18 mouse cellular contexts compared by ENCODE assay signal in the genomic region with DNA sequence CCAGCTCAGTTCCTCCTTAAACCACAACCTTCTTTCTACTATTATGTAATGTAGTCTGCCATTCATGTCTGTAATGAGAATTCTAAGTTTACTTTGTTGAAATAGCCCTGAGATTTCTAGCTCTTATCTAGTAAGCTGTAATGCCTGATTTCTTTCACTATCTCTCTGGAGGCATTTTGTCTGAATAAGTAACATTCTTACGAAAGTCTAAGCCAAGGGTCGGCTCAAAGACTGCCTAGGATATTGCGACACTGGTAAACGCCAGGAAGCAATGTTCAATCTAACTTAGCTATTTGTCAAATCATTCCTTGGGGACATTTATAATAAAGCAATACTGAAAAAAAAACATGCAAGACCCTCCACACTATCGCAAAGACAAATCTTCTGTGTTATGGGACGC. TPM values are rescaled to one million over a fixed set of nuclear protein-coding genes. Genes with fewer than 3 reads are reported as not detected.
A peak's percentile ranks its signal among the peaks of the same experiment; 100 is the strongest.
DNase-seq lines count a peak whose midpoint lies in the region; ATAC-seq and TF ChIP-seq lines count a peak whose summit lies in the region.
"Had no signal": no experiment of that assay in that cellular context is flagged by ENCODE, and none has a peak within 500 bp of the region (broad histone marks: within the 10 kb centered on the region; RNA-seq: fewer than 3 reads in every experiment).

No protein-coding gene starts in this region.

- H3K9ac ChIP-seq in liver, adult 2 months (ENCODE audit: low read depth, low read length): no peak overlapping the region
- no peak overlapping the region for H3K9ac ChIP-seq in liver, embryonic 12.5 days
- H3K9ac ChIP-seq: embryonic facial prominence, embryonic 12.5 days; forebrain, embryonic 13.5 days; forebrain, embryonic 15.5 days; forebrain, postnatal 0 days had no signal

- no peak for TF ChIP-seq POLR2A in liver, adult 2 months (IDR thresholded peaks at IDR 0.05; ENCODE audit: extremely low read depth, insufficient read depth, low read length)

- no peaks in the 10 kb centered on the region for H3K79me2 ChIP-seq in liver, adult 2 months (ENCODE audit: control insufficient read depth, insufficient read depth, low read length)

- no peak for TF ChIP-seq CTCF in liver, adult 2 months (IDR thresholded peaks at IDR 0.05; ENCODE audit: low read depth, low read length)

- no peaks in the 10 kb centered on the region for H3K4me1 ChIP-seq in liver, adult 2 months (ENCODE audit: control insufficient read depth, insufficient read depth, low read length)
- no peaks in the 10 kb centered on the region for H3K4me1 ChIP-seq in liver, embryonic 12.5 days
- H3K4me1 ChIP-seq: embryonic facial prominence, embryonic 10.5 days; embryonic facial prominence, embryonic 12.5 days; forebrain, embryonic 13.5 days; forebrain, embryonic 15.5 days had no signal

- 51% methylated on average over 6 of the region's 6 CpGs for WGBS in liver, adult 2 months
- WGBS in liver, embryonic 12.5 days (ENCODE audit: insufficient replicate concordance): 69% methylated on average over 6 of the region's 6 CpGs

- no peak overlapping the region for H3K27ac ChIP-seq in liver, adult 2 months (replicated peaks; ENCODE audit: insufficient read depth, low read depth, low read length)
- no peak overlapping the region for H3K27ac ChIP-seq in liver, embryonic 12.5 days
- H3K27ac ChIP-seq: embryonic facial prominence, embryonic 10.5 days; embryonic facial prominence, embryonic 12.5 days; forebrain, embryonic 13.5 days; forebrain, embryonic 15.5 days had no signal

- no peaks in the 10 kb centered on the region for H3K27me3 ChIP-seq in liver, adult 2 months (ENCODE audit: control insufficient read depth, insufficient read depth, low read length)
- H3K27me3 ChIP-seq in liver, embryonic 12.5 days (replicated peaks): no peaks in the 10 kb centered on the region; the same call in 1 of the 2 replicates
- H3K27me3 ChIP-seq: embryonic facial prominence, embryonic 12.5 days; forebrain, embryonic 13.5 days; forebrain, embryonic 15.5 days had no signal

- H3K4me3 ChIP-seq in liver, adult 2 months (ENCODE audit: insufficient read depth, low read depth, low read length): no peak overlapping the region
- no peak overlapping the region for H3K4me3 ChIP-seq in liver, embryonic 12.5 days
- H3K4me3 ChIP-seq: embryonic facial prominence, embryonic 10.5 days; embryonic facial prominence, embryonic 12.5 days; forebrain, embryonic 13.5 days; forebrain, embryonic 15.5 days had no signal

- no peaks in the 10 kb centered on the region for H3K36me3 ChIP-seq in liver, adult 2 months (ENCODE audit: control insufficient read depth, insufficient read depth, low read length)
- no peaks in the 10 kb centered on the region for H3K36me3 ChIP-seq in liver, embryonic 12.5 days
- H3K36me3 ChIP-seq: embryonic facial prominence, embryonic 10.5 days; embryonic facial prominence, embryonic 12.5 days; forebrain, embryonic 15.5 days had no signal

- ATAC-seq in liver, embryonic 12.5 days: no peak
- ATAC-seq: forebrain, embryonic 13.5 days; forebrain, embryonic 15.5 days; forebrain, postnatal 0 days had no signal

- no peaks in the 10 kb centered on the region for H3K9me3 ChIP-seq in liver, embryonic 12.5 days (replicated peaks)
- H3K9me3 ChIP-seq: embryonic facial prominence, embryonic 12.5 days; forebrain, embryonic 13.5 days; forebrain, embryonic 15.5 days had no signal

- peak; percentile 68 for DNase-seq in liver, adult 2 months (ENCODE audit: extremely low read depth, low read depth, low spot score)
- DNase-seq in 416B (ENCODE audit: low read depth): peak; percentile 53
- DNase-seq in adipocyte (ENCODE audit: low spot score): peak; percentile 53
- DNase-seq in thymus, postnatal 25 days: no peak
- no peak for DNase-seq in B cell, adult 2 months
- DNase-seq: adrenal gland, adult 8-10 months; adrenal gland, postnatal 14 days; adrenal gland, postnatal 36 days; cerebellum, adult 11-12 months; cerebellum, adult 2 months; cerebellum, adult 9-10 months; cerebellum, postnatal 25 days; forebrain, postnatal 0 days had no signal

- H3K4me2 ChIP-seq in liver, embryonic 12.5 days: no peak overlapping the region
- H3K4me2 ChIP-seq: embryonic facial prominence, embryonic 12.5 days; forebrain, embryonic 13.5 days; forebrain, embryonic 15.5 days had no signal

RNA-seq across cellular contexts. Expression of gene Lrrc8b, which starts 21.8 kb away (rescaled TPM):
- total RNA-seq in liver, adult 2 months (2014; rRNA removed): 0.60 and 0.65 TPM in 2 replicates
- polyA plus RNA-seq in liver, adult 2 months (2012; rRNA removed): 0.36 and 0.42 TPM in 2 replicates
- polyA plus RNA-seq in liver, embryonic 12.5 days (2016; fragmentation: Nextera tagmentation; extraction: Ambion mirVana): 7.5 and 7.8 TPM in 2 replicates

Comparison
In these comparisons a context has a peak if more than half of its experiments do, and no peak if none do; other contexts are left out.
1. DNase-seq: peak in liver, adult 2 months (single experiment), 416B (single experiment) and adipocyte (single experiment); none in thymus, postnatal 25 days (single experiment) and B cell, adult 2 months (0 of 2).